Mouse (Mus musculus): ENCODE results near the gene Vamp5. TPM values are rescaled to one million over a fixed set of nuclear protein-coding genes. Genes with fewer than 3 reads are reported as not detected.

Vamp5 gene
- polyA plus RNA-seq, 1 experiment from 2014 or later = 14.9 TPM

DNA sequence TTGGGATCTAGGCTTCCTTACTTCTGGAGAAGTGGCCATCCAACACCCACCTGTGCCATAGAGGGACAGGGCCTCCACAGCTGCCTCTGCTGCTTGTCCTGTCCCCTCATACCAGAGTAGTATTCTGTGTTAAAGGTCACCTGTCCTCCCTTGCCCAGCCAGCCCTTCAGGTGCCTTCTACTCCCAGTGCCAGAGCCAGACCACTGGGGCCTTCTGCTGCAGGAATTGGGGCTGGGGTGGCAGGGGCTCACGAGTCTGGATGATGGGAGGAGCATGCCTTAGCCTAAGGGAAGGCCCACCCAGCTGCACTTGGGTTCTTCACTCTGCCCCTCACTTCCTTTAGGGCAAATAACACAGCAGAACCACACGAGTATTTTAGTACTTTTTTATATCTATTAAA is 20.9 kb downstream of the Vamp5 start:
- no peaks in the 10 kb centered on the region for H3K27me3 ChIP-seq (replicated peaks; ENCODE audit: control insufficient read depth, insufficient read depth, low read length)
- no peak overlapping the region for H3K9ac ChIP-seq (ENCODE audit: low read depth, low read length)
- 66% methylated on average over 2 of the region's 2 CpGs for WGBS
- H3K4me3 ChIP-seq (ENCODE audit: low read depth, low read length) = no peak overlapping the region
- TF ChIP-seq CTCF (IDR thresholded peaks at IDR 0.05; ENCODE audit: low read depth) = no peak
- no peak overlapping the region for H3K27ac ChIP-seq (ENCODE audit: low read depth, low read length)
- no peaks in the 10 kb centered on the region for H3K9me3 ChIP-seq (ENCODE audit: control insufficient read depth)
- peaks cover 16% of the 10 kb centered on the region; the same call in 1 of the 2 replicates for H3K36me3 ChIP-seq (ENCODE audit: control insufficient read depth, insufficient read depth)
- H3K4me2 ChIP-seq (replicated peaks; ENCODE audit: low read depth) = no peak overlapping the region
- peaks cover 8% of the 10 kb centered on the region; the same call in 1 of the 2 replicates for H3K4me1 ChIP-seq (replicated peaks; ENCODE audit: control insufficient read depth, insufficient read depth, low read length)
- no peak for ATAC-seq

DNA sequence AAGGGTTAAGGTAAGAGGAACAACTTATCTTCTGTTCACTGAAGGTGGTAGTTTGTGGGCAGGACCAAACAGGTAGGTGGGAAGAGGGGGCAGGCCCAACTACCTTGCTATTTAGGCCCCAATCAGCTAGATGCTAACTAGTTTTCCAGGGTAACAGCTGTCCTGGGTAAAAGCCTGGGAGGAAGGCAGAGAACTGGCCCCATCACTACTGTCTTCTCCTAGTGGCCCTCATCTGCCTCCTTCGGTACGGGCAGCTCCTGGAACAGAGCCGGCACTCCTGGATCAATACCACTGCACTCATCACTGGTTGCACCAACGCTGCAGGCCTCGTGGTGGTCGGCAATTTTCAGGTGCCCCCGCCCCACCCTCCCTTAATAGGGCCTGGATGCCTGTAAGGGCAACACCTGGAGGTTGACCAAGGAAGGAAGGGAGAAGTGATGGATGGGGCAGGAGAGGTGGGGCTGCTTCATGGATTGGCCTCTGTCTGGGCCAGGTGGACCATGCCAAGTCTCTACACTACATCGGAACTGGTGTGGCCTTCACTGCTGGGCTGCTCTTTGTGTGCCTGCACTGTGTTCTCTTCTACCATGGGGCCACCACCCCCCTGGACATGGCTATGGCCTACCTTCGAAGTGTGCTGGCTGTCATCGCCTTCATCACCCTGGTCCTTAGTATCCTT is 22.0 kb downstream of the Vamp5 start:
- Histone ChIP-seq H3K4me1 (replicated peaks; ENCODE audit: control insufficient read depth, insufficient read depth, low read length) (peaks cover 8% of the 10 kb centered on the region; the same call in 1 of the 2 replicates), H3K4me2 (replicated peaks; ENCODE audit: low read depth) (no peak overlapping the region), H3K36me3 (ENCODE audit: control insufficient read depth, insufficient read depth) (peaks cover 16% of the 10 kb centered on the region; the same call in 1 of the 2 replicates), H3K9me3 (ENCODE audit: control insufficient read depth) (no peaks in the 10 kb centered on the region), H3K9ac (ENCODE audit: low read depth, low read length) (no peak overlapping the region), H3K27ac (ENCODE audit: low read depth, low read length) (no peak overlapping the region), H3K27me3 (replicated peaks; ENCODE audit: control insufficient read depth, insufficient read depth, low read length) (no peaks in the 10 kb centered on the region), H3K4me3 (ENCODE audit: low read depth, low read length) (no peak overlapping the region)
- ATAC-seq = no peak
- no peak for TF ChIP-seq CTCF (IDR thresholded peaks at IDR 0.05; ENCODE audit: low read depth)
- 76% methylated on average over 10 of the region's 10 CpGs for WGBS

DNA sequence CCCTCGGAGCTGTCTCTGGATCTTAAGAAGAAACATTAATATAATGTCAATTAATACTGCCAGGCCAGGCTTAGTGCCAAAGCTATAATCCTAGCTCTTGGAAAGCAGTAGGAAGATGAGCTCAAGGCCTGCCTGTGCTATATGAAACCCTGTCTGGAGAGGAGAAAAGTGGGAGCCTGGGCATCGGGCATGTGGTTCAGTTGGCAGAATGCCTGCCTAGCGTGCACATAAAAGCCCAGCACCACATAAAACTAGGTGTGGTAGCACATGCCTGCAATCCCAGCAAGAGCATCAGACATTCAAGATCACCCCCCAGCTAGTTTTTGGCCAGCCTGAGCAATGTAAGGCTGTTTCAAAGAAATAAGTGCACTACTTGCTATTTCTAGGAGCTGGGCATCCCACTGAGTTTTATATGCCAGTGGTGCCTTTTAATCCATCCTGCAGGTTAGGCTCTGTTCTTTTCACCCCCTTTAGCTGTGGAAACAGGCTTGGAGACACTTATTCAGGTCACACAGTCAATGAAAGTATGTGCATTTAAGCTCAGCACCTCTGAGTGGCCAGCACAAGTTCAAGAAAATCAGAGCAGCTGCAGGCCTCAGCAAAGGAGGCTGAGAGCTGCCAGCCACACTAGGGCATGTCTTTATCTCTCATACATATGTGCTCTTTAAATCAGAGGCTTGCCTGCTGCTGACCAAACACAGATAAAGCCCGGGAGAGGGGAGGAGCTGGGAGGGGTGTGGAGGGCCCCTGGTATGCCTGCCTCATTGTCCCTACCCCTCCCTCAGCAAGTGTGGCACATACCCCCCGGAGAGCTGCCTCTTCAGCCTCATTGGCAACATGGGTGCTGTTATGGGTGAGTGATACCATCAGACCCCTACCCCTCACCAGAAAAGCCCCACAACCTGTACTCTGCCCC is 22.8 kb downstream of the Vamp5 start:
- Histone ChIP-seq H3K4me2 (replicated peaks; ENCODE audit: low read depth) (no peak overlapping the region), H3K4me1 (replicated peaks; ENCODE audit: control insufficient read depth, insufficient read depth, low read length) (peaks cover 8% of the 10 kb centered on the region; the same call in 1 of the 2 replicates), H3K9ac (ENCODE audit: low read depth, low read length) (no peak overlapping the region), H3K27me3 (replicated peaks; ENCODE audit: control insufficient read depth, insufficient read depth, low read length) (no peaks in the 10 kb centered on the region), H3K4me3 (ENCODE audit: low read depth, low read length) (no peak overlapping the region), H3K9me3 (ENCODE audit: control insufficient read depth) (no peaks in the 10 kb centered on the region), H3K27ac (ENCODE audit: low read depth, low read length) (no peak overlapping the region), H3K36me3 (ENCODE audit: control insufficient read depth, insufficient read depth) (peaks cover 16% of the 10 kb centered on the region; the same call in 1 of the 2 replicates)
- ATAC-seq = no peak
- TF ChIP-seq CTCF (IDR thresholded peaks at IDR 0.05; ENCODE audit: low read depth) = no peak
- 40% methylated on average over 5 of the region's 5 CpGs for WGBS

DNA sequence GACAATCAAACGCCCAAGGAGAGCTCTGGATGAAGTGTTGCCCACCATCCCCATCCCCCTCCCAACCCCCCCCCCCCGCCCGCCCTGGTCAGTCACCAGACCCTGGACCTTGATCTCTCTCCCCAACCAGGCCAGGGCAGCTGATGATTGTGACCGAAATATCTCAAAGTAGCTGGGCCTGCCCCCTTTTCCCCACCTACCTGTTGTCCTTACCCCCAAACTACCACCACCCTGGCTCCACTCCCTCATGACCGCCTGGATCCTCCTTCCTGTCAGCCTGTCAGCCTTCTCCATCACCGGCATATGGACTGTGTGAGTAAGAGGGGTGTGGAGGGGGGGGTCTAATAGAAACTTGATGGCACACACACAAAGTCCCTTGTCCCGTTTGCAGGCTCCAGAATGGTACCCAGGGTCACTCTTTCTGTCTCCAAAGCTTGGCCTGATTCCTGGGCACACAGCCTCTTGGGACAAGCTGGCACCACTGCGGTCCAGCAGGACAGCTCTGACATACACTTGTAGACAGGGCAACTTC is 24.2 kb downstream of the Vamp5 start:
- Histone ChIP-seq H3K27ac (ENCODE audit: low read depth, low read length) (peak overlapping the region; percentile 60), H3K27me3 (replicated peaks; ENCODE audit: control insufficient read depth, insufficient read depth, low read length) (no peaks in the 10 kb centered on the region), H3K9ac (ENCODE audit: low read depth, low read length) (peak overlapping the region; percentile 58), H3K4me2 (replicated peaks; ENCODE audit: low read depth) (peak overlapping the region; percentile 93), H3K9me3 (ENCODE audit: control insufficient read depth) (no peaks in the 10 kb centered on the region), H3K4me1 (replicated peaks; ENCODE audit: control insufficient read depth, insufficient read depth, low read length) (peaks cover 8% of the 10 kb centered on the region; the same call in 1 of the 2 replicates), H3K36me3 (ENCODE audit: control insufficient read depth, insufficient read depth) (peaks cover 16% of the 10 kb centered on the region; the same call in 1 of the 2 replicates), H3K4me3 (ENCODE audit: low read depth, low read length) (peak overlapping the region; percentile 63)
- no peak for ATAC-seq
- WGBS = 36% methylated on average over 8 of the region's 8 CpGs
- no peak for TF ChIP-seq CTCF (IDR thresholded peaks at IDR 0.05; ENCODE audit: low read depth)

DNA sequence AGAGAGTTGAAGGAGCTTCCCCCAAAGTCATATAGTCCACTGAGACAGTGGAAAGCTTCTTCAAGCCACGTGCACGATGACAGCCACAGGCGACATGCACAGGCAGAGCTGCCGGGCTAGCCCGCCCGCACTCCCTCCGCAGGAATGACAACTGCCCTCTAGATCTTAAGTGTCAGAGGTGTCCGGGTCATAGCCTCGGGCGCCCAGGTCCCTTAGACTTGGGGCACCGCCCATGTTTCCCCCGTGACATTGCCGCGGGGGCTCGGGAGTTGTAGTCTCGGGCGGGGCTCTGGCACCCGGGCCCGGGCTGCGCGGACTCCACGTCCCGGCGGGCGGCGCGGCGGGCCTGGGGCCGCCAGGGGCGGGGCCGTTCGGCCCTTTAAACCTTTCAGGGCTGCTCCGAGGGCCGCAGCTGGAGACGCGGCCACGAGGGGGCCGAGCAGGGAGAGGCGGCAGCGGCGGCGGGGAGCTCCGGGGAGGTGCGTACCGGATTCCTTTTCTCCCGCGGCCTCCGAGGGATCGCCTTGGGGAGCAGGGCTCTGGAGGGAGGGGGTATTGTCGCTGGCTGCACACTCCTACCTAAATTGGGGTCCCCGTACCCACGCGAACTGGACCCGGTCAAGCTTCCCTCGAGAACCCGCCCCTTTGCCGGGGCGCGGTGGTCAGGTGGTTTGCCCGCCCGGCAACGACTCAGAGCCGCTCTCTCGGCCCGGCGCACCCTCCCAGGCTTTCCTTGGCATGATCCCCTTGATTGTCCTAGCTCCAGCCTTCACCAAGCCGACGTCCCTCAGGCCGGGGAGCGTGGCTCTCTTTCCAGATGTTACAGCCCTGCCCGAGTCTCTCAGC is 25.0 kb downstream of the Vamp5 start, which contains the start of gene Tmem150a:
Gene Tmem150a (plus strand): TSS at position 382 of the 846 bp plus-strand sequence.
- H3K27ac ChIP-seq (ENCODE audit: low read depth, low read length) = peak within 1 kb of the TSS; percentile 60
- H3K4me2 ChIP-seq (replicated peaks; ENCODE audit: low read depth) = peak within 1 kb of the TSS; percentile 93
- H3K9ac ChIP-seq (ENCODE audit: low read depth, low read length) = peak within 1 kb of the TSS; percentile 58
- H3K4me3 ChIP-seq (ENCODE audit: low read depth, low read length) = peak within 1 kb of the TSS; percentile 63
- peak; percentile 85 for ATAC-seq
- WGBS = under 1% methylated on average over 65 of the region's 71 CpGs
- TF ChIP-seq CTCF (IDR thresholded peaks at IDR 0.05; ENCODE audit: low read depth) = peak; percentile 68
- no peaks in the 10 kb centered on the region for H3K9me3 ChIP-seq (ENCODE audit: control insufficient read depth)
- 0 out of 2 replicates have a peak, but pooled peaks cover 3% of the 10 kb centered on the region for H3K4me1 ChIP-seq (replicated peaks; ENCODE audit: control insufficient read depth, insufficient read depth, low read length)
- H3K36me3 ChIP-seq (ENCODE audit: control insufficient read depth, insufficient read depth) = peaks cover 20% of the 10 kb centered on the region; the same call in 1 of the 2 replicates
- H3K27me3 ChIP-seq (replicated peaks; ENCODE audit: control insufficient read depth, insufficient read depth, low read length) = no peaks in the 10 kb centered on the region

All from intestine, postnatal 0 days (tissue).